Mouse (Mus musculus): Measurements from ENCODE around the gene Tac2.

DNA sequence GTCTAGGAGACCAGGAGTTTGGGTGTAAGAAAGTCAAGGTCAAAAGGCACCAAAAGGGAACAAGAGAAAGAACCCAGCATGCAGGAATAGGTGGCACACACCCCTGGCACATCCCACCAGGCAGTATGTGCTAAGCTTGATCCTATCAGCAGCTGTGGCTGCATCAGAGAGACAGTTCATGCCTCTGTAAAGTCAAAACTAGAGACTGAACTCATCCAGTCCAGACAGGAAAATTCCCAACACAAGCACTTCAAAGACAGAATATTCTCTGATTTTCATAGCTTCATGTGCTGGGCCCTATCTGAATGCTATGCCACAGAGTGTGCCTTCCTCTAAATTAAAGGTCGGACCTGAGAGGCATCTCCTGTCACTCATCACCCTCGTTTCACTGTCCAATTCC is 13.3 kb downstream of the Tac2 start:
- TF ChIP-seq CTCF (IDR thresholded peaks at IDR 0.05; ENCODE audit: low read depth), result no peak
- no peak for TF ChIP-seq EP300 (IDR thresholded peaks at IDR 0.05; ENCODE audit: low read depth)
